Mouse (Mus musculus): ENCODE measurements around the gene Car11.

DNA sequence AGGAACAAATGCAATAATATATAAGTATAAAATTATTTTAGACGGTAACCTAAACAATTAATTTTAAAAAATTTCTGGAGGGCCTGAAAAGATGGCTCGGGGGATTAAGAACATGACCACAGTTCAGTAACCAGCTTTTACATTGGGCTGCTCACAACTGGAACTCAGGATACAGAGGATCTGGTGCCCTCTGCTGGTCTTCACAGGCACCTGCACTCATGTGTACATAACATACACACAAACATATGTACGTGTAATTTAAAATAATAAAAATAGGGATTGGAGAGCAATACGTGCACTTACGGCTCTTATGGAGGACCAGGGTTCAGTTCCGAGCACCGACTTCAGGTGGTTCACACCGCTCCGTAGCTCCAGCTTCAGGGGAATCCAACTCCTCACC lies 30.7 kb upstream of the Car11 start:
- TF ChIP-seq E2F4 (IDR thresholded peaks at IDR 0.05; ENCODE audit: borderline replicate concordance, low read depth, low read length) (no peak), MXI1 (IDR thresholded peaks at IDR 0.05; ENCODE audit: low read depth, low read length) (no peak), POLR2AphosphoS2 (IDR thresholded peaks at IDR 0.05; ENCODE audit: low read length) (no peak), CTCF (IDR thresholded peaks at IDR 0.05 in 2 of 3, conservative IDR thresholded peaks at IDR 0.05 in 1 of 3; ENCODE audit: control insufficient read depth in 1 of 3, insufficient read depth in 1 of 3, low read depth in 2 of 3, low read length in 3 of 3, poor library complexity in 1 of 3, severe bottlenecking in 1 of 3) (peak; percentile 38 to 52 (median 48)), JUND (IDR thresholded peaks at IDR 0.05; ENCODE audit: low read depth, low read length) (no peak), POLR2A (IDR thresholded peaks at IDR 0.05; ENCODE audit: control insufficient read depth in 1 of 2, insufficient read depth in 1 of 2, low read depth in 1 of 2, low read length in 2 of 2, poor library complexity in 1 of 2) (no peak), MEF2A (IDR thresholded peaks at IDR 0.05; ENCODE audit: extremely low read depth, insufficient replicate concordance, low read depth, low read length, poor library complexity, severe bottlenecking) (no peak)

Measured in MEL (cell line).